Mouse (Mus musculus) stomach, postnatal 0 days (tissue): ENCODE measurements at regions not wholly inside any gene's neighbourhood (a gene's known extent, or its start where the extent isn't known, plus 50 kb on each side); places are given as distances from the start of the nearest gene placed in this dataset.

Source experiments
- CTCF ChIP-seq: IDR thresholded peaks from 2 replicates; pipeline ENCODE4 v1.5.1; 2016; ENCODE audit warnings: antibody characterized with exemption, low read depth, mild to moderate bottlenecking, moderate library complexity
- EP300 ChIP-seq: optimal IDR thresholded peaks from 2 replicates; pipeline ENCODE3; 2016; ENCODE audit warnings: antibody characterized with exemption

- TF ChIP-seq EP300 (no peak), CTCF (no peak)
These were observed 169.3 kb downstream of the Pten start for GRCm38 (mm10) chr19:32926571-32926970.
